Mouse (Mus musculus) lung, embryonic 15.5 days (tissue): ENCODE measurements around the gene Gm47955. TPM values are rescaled to one million over a fixed set of nuclear protein-coding genes. Genes with fewer than 3 reads are reported as not detected.

Experiments used
- ATAC-seq: fragments of 200-750 bp; cut with Nextera tagmentation; 2 replicates; pipeline ENCODE4 v1.8.0; 2017; ENCODE audit warnings: moderate number of reproducible peaks, borderline replicate concordance; ENCODE audit not compliant: low FRiP score, low TSS enrichment; ENCODE audit errors: extremely low read depth
- H3K27ac ChIP-seq: fragments of 300-500 bp; sonication (generic); 2 replicates; pipeline ENCODE4 v1.5.1; 2015; ENCODE audit warnings: moderate library complexity, mild to moderate bottlenecking, inconsistent platforms
- H3K27me3 ChIP-seq: fragments of 300-500 bp; sonication (generic); 2 replicates; pipeline ENCODE4 v1.6.1; 2015; ENCODE audit warnings: inconsistent platforms
- H3K36me3 ChIP-seq: fragments of 300-500 bp; sonication (generic); 2 replicates; pipeline ENCODE4 v1.6.1; 2015; ENCODE audit warnings: inconsistent platforms
- H3K4me1 ChIP-seq: fragments of 300-500 bp; sonication (generic); 2 replicates; pipeline ENCODE4 v1.6.1; 2015; ENCODE audit warnings: inconsistent platforms
- H3K4me2 ChIP-seq: fragments of 300-500 bp; sonication (generic); 2 replicates; pipeline ENCODE4 v1.6.1; 2015; ENCODE audit warnings: inconsistent platforms, mild to moderate bottlenecking, moderate library complexity
- H3K4me3 ChIP-seq: fragments of 300-500 bp; sonication (generic); 2 replicates; pipeline ENCODE4 v1.5.1; 2015; ENCODE audit warnings: mild to moderate bottlenecking, inconsistent platforms
- H3K9ac ChIP-seq: fragments of 300-500 bp; sonication (generic); 2 replicates; pipeline ENCODE4 v1.6.1; 2015; ENCODE audit warnings: inconsistent platforms
- H3K9me3 ChIP-seq: fragments of 300-500 bp; sonication (generic); 2 replicates; pipeline ENCODE4 v1.6.1; 2016; ENCODE audit warnings: inconsistent platforms
- WGBS: fragments of 180-500 bp; shearing (Covaris S2); methylation state at CpG from one replicate; pipeline ENCODE4 v1.1.7; 2015; 5-methylcytosine and 5-hydroxymethylcytosine counted together
- polyA plus RNA-seq: library from polyadenylated mRNA; unstranded; fragments of >200 nt; fragmentation: Nextera tagmentation; extraction: Ambion mirVana; gene quantifications from 2 replicates; pipeline ENCODE4 v1.2.1, GENCODE M21; 2015

Gm47955 gene
- polyA plus RNA-seq, 1 experiment from 2014 or later = not detected

DNA sequence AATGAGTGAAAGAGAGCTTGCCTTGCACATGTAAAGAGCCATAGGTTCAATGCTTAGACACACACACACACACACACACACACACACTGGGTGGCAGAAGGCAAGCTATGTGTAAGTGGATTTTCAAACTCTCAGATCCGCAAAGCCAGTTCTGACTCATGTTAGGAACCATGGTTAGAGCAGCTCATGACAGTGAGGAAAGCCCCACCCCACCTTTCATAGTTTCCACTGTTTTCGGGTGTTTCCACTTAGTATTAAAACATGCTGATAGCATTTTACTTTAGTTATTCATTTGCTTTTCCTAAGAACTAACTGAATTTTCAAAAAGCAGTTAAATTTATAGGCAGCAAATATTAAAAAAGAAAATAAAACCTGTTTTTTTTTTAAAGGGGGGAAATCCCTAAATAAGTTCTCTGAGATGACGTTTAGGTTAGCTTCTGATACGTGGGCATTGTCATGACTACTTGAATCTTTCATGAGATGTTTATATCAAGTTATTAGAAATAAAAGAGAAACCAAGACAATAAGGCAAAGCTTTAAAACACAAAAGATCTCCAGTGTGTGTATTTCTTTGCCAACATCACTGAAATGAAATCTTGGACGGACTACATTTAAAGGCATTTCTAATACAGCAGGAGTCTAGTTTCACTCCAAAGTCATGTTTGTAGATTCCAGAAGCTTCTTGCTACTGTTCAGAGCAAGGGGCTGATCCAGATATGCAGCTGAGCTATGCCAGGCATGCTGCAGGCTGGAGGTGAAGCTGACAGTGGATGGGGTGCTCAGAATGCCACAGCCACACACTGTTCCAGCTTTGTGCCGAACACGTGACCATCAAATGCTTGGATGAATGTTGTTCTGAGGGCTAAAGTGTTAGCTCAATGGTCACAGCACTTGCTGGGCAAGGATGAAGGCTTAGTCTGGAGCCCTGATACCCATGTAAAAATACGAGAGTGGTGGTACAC, 46.4 kb downstream of the Gm47955 start:
- ATAC-seq = no peak
- Histone ChIP-seq H3K27me3 (no peaks in the 10 kb centered on the region), H3K9me3 (no peaks in the 10 kb centered on the region), H3K9ac (no peak overlapping the region), H3K36me3 (no peaks in the 10 kb centered on the region), H3K4me1 (no peaks in the 10 kb centered on the region), H3K4me2 (no peak overlapping the region), H3K27ac (no peak overlapping the region), H3K4me3 (no peak overlapping the region)
- WGBS = 66% methylated on average over 8 of the region's 8 CpGs

DNA sequence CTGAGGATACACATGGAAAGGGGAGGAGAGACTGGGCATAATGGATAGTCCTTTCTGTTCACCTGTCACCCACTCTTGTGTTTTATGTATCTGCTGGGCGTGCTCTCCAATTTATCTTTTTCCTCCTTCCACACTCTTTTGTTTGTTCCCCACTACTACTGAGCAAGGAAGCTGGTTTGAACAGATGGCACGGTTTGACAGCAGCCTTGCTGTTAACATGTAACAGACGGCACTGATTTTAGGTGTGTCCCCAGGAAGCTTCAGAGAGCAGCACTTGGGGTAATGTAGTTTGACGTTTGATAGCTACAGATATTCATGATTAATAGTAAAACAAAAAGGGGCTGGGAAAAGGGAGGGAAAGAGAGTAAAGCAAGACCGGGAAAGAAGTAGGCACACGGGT, 47.4 kb downstream of the Gm47955 start:
- ATAC-seq = no peak
- H3K9ac ChIP-seq = no peak overlapping the region
- no peaks in the 10 kb centered on the region for H3K9me3 ChIP-seq
- H3K27me3 ChIP-seq = no peaks in the 10 kb centered on the region
- no peaks in the 10 kb centered on the region for H3K36me3 ChIP-seq
- H3K4me3 ChIP-seq = no peak overlapping the region
- H3K27ac ChIP-seq = no peak overlapping the region
- WGBS = 53% methylated on average over 6 of the region's 6 CpGs
- H3K4me2 ChIP-seq = no peak overlapping the region
- H3K4me1 ChIP-seq = no peaks in the 10 kb centered on the region

Other genes with a start within 250 kb of the Gm47955 start
- gene Mff, start 235.4 kb upstream of the Gm47955 start, polyA plus RNA-seq = 199 and 208 TPM in 2 replicates
- gene Tm4sf20, start 191.8 kb upstream of the Gm47955 start, polyA plus RNA-seq = 0.10 TPM in 2 replicates
- gene Gm47791, start 189.0 kb upstream of the Gm47955 start, polyA plus RNA-seq = not detected in 2 replicates
- gene Agfg1, start 120.8 kb upstream of the Gm47955 start, polyA plus RNA-seq = 32.1 and 32.3 TPM in 2 replicates
- gene A030005L19Rik, start 47.0 kb upstream of the Gm47955 start, polyA plus RNA-seq = 0.19 TPM in 1 of 2 replicates, not detected in the other
- gene A030014E15Rik, start 35.4 kb upstream of the Gm47955 start, polyA plus RNA-seq = not detected in 2 replicates
- gene Gm6217, start 28.9 kb upstream of the Gm47955 start, polyA plus RNA-seq = not detected in 2 replicates
- not detected in 2 replicates for gene A030003K21Rik, start 16.9 kb upstream of the Gm47955 start, polyA plus RNA-seq
- not detected in 2 replicates for gene Gm7544, start 4.3 kb upstream of the Gm47955 start, polyA plus RNA-seq
- not detected in 2 replicates for gene Gm47959, start 40.3 kb downstream of the Gm47955 start, polyA plus RNA-seq
- 0.59 and 0.65 TPM in 2 replicates for gene Slc19a3, start 78.2 kb downstream of the Gm47955 start, polyA plus RNA-seq
- not detected in 2 replicates for gene Krtap28-10, start 82.2 kb downstream of the Gm47955 start, polyA plus RNA-seq
- gene Gm47969, start 84.6 kb downstream of the Gm47955 start, polyA plus RNA-seq = not detected in 2 replicates
- not detected in 2 replicates for gene A030005K14Rik, start 99.1 kb downstream of the Gm47955 start, polyA plus RNA-seq
- gene Krtap28-13, start 100.6 kb downstream of the Gm47955 start, polyA plus RNA-seq = not detected in 2 replicates
- not detected in 2 replicates for gene Ccl20, start 156.5 kb downstream of the Gm47955 start, polyA plus RNA-seq
- gene Daw1, start 199.5 kb downstream of the Gm47955 start, polyA plus RNA-seq = 0.36 and 0.78 TPM in 2 replicates